Mouse (Mus musculus): ENCODE results near the gene 2410004B18Rik.
"Not testable (repeated sequence)": the region's sequence is repeated elsewhere in the genome, so short reads cannot be mapped to it uniquely, and the experiment has no call there.

Gene 2410004B18Rik

GRCm38 (mm10) chr3:145965583-145965982 lies 27.8 kb downstream of the 2410004B18Rik start:
- DNase-seq = not testable (repeated sequence)

GRCm38 (mm10) chr3:145966806-145967205 lies 29.0 kb downstream of the 2410004B18Rik start:
- no peak for DNase-seq

GRCm38 (mm10) chr3:145969031-145969501 lies 31.3 kb downstream of the 2410004B18Rik start:
- DNase-seq = no peak

- no peak for DNase-seq
Measured at GRCm38 (mm10) chr3:145971501-145971900, 33.7 kb downstream of the 2410004B18Rik start.

GRCm38 (mm10) chr3:145974986-145975385 lies 37.2 kb downstream of the 2410004B18Rik start:
- no peak for DNase-seq

GRCm38 (mm10) chr3:145985333-145985925 lies 47.6 kb downstream of the 2410004B18Rik start:
- DNase-seq = no peak

GRCm38 (mm10) chr3:145986317-145987001 lies 48.6 kb downstream of the 2410004B18Rik start:
- peak; percentile 39 for DNase-seq

GRCm38 (mm10) chr3:145987268-145987969 lies 49.6 kb downstream of the 2410004B18Rik start, which contains the start of gene Syde2:
Gene Syde2 (plus strand): TSS chr3:145987870.
- peak; percentile 89 for DNase-seq

- DNase-seq = peak; percentile 80
Measured at GRCm38 (mm10) chr3:145987970-145988683, 50.3 kb downstream of the 2410004B18Rik start.

- no peak for DNase-seq
Measured at GRCm38 (mm10) chr3:145988684-145989575, 51.1 kb downstream of the 2410004B18Rik start.

- no peak for DNase-seq
Measured at GRCm38 (mm10) chr3:145989576-145990081, 51.8 kb downstream of the 2410004B18Rik start.

GRCm38 (mm10) chr3:145991130-145991529 lies 53.3 kb downstream of the 2410004B18Rik start:
- no peak for DNase-seq

- no peak for DNase-seq
Measured at GRCm38 (mm10) chr3:145991976-145992730, 54.3 kb downstream of the 2410004B18Rik start.

GRCm38 (mm10) chr3:145992796-145993195 lies 55.0 kb downstream of the 2410004B18Rik start:
- DNase-seq = peak; percentile 60

GRCm38 (mm10) chr3:145993481-145994201 lies 55.8 kb downstream of the 2410004B18Rik start:
- no peak for DNase-seq
